8 mouse cellular contexts compared by ENCODE assay signal in genomic region chr1:162866280-162866681, GRCm38 (mm10). TPM values are rescaled to one million over a fixed set of nuclear protein-coding genes. Genes with fewer than 3 reads are reported as not detected.
DNase-seq lines count a peak whose midpoint lies in the region; ATAC-seq and TF ChIP-seq lines count a peak whose summit lies in the region.
"Had no signal": no experiment of that assay in that cellular context is flagged by ENCODE, and none has a peak within 500 bp of the region (broad histone marks: within the 10 kb centered on the region; RNA-seq: fewer than 3 reads in every experiment).

Gene Fmo1 (minus strand): TSS chr1:162866610.

- H3K4me3 ChIP-seq in thymus, adult 2 months (ENCODE audit: control insufficient read depth, insufficient read depth, low read length): no peak within 1 kb of the TSS
- H3K4me3 ChIP-seq in neural tube, embryonic 15.5 days (replicated peaks): no peak within 1 kb of the TSS

- WGBS in thymus, adult 2 months: 40% methylated on average over 7 of the region's 7 CpGs
- WGBS in neural tube, embryonic 15.5 days: 37% methylated on average over 7 of the region's 7 CpGs

- no peak within 1 kb of the TSS for H3K27ac ChIP-seq in thymus, adult 2 months (ENCODE audit: control insufficient read depth, insufficient read depth, low read length)
- H3K27ac ChIP-seq in neural tube, embryonic 15.5 days (replicated peaks): no peak within 1 kb of the TSS

- no peak for DNase-seq in thymus, adult 2 months
- no peak for DNase-seq in thymus, adult 18-20 months
- no peak for DNase-seq in gastrocnemius, postnatal 14 days
- no peak for DNase-seq in left cerebral cortex, postnatal 14 days (ENCODE audit: low spot score in 2 of 2)
- no peak for DNase-seq in spleen, postnatal 4 days (ENCODE audit: low spot score in 2 of 2)
- DNase-seq in frontal cortex, postnatal 36 days (ENCODE audit: low spot score in 2 of 2): no peak
- DNase-seq: lung, embryonic 14.5 days had no signal

- H3K9ac ChIP-seq in neural tube, embryonic 15.5 days (replicated peaks): no peak within 1 kb of the TSS
- H3K9ac ChIP-seq: lung, embryonic 14.5 days had no signal

- H3K4me1 ChIP-seq in thymus, adult 2 months (replicated peaks; ENCODE audit: control insufficient read depth, insufficient read depth, low read length): no peaks in the 10 kb centered on the region
- H3K4me1 ChIP-seq in neural tube, embryonic 15.5 days: no peaks in the 10 kb centered on the region

- TF ChIP-seq POLR2A in thymus, adult 2 months (IDR thresholded peaks at IDR 0.05; ENCODE audit: control insufficient read depth, extremely low read depth, insufficient read depth, low read length, poor library complexity): no peak

- TF ChIP-seq CTCF in thymus, adult 2 months (IDR thresholded peaks at IDR 0.05; ENCODE audit: borderline replicate concordance, control insufficient read depth, extremely low read depth, insufficient read depth, low read length, poor library complexity): no peak

- H3K27me3 ChIP-seq in thymus, adult 2 months (ENCODE audit: control insufficient read depth, insufficient read depth, low read length): no peaks in the 10 kb centered on the region
- no peaks in the 10 kb centered on the region for H3K27me3 ChIP-seq in neural tube, embryonic 15.5 days (replicated peaks)

- no peaks in the 10 kb centered on the region for H3K9me3 ChIP-seq in neural tube, embryonic 15.5 days (replicated peaks)

- H3K4me2 ChIP-seq in neural tube, embryonic 15.5 days: no peak within 1 kb of the TSS
- H3K4me2 ChIP-seq: lung, embryonic 14.5 days had no signal

- ATAC-seq in neural tube, embryonic 15.5 days (ENCODE audit: low FRiP score): no peak

- H3K36me3 ChIP-seq in thymus, adult 2 months (ENCODE audit: control insufficient read depth, insufficient read depth, low read length): no peaks in the 10 kb centered on the region
- no peaks in the 10 kb centered on the region for H3K36me3 ChIP-seq in neural tube, embryonic 15.5 days

- intact Hi-C loops in gastrocnemius, postnatal 14 days (cut with DNase I; ENCODE audit: low total_unique reads): no loop called here
- intact Hi-C loops in left cerebral cortex, postnatal 14 days (cut with DNase I): no loop called here

RNA-seq across cellular contexts. Expression of gene Fmo1, which starts in this region (rescaled TPM):
- 14.1 and 16.3 TPM in 2 replicates for polyA plus RNA-seq in thymus, adult 2 months (2012; rRNA removed)
- total RNA-seq in gastrocnemius, postnatal 14 days (2021): 10 to 100 TPM; 16.2 to 23.7 TPM
- total RNA-seq in left cerebral cortex, postnatal 14 days (2021): 10 to 100 TPM; 21.1 to 22.2 TPM
- polyA plus RNA-seq in neural tube, embryonic 15.5 days (2015; fragmentation: Nextera tagmentation; extraction: Ambion mirVana): 20.8 and 25.9 TPM in 2 replicates
